Mouse (Mus musculus) liver, embryonic 14.5 days (tissue): ENCODE data around the gene Sorcs1.

Experiments used
- CTCF ChIP-seq: IDR thresholded peaks from 2 replicates; pipeline ENCODE4 v1.5.1; 2016; ENCODE audit warnings: antibody characterized with exemption, low read depth, control low read depth
- EP300 ChIP-seq: IDR thresholded peaks from 2 replicates; pipeline ENCODE4 v1.6.1; 2016; ENCODE audit warnings: antibody characterized with exemption, low read depth

- no peak for TF ChIP-seq CTCF
- no peak for TF ChIP-seq EP300
These were observed 175.6 kb downstream of the Sorcs1 start for GRCm38 (mm10) chr19:50502816-50503215.
